Mouse (Mus musculus): ENCODE results near the gene Rdm1. TPM values are rescaled to one million over a fixed set of nuclear protein-coding genes. Genes with fewer than 3 reads are reported as not detected.
"Not testable (repeated sequence)": the region's sequence is repeated elsewhere in the genome, so short reads cannot be mapped to it uniquely, and the experiment has no call there.

Gene Rdm1
- polyA plus RNA-seq, 1 experiment from 2014 or later = 44.8 TPM

- H3K9ac ChIP-seq (ENCODE audit: low read length); H3K9me3 ChIP-seq (ENCODE audit: control insufficient read depth, low read length); H3K4me3 ChIP-seq (ENCODE audit: low read depth, low read length); H3K27ac ChIP-seq (ENCODE audit: low read depth, low read length); H3K4me2 ChIP-seq; H3K4me1 ChIP-seq (ENCODE audit: control insufficient read depth, insufficient read depth, low read length); ATAC-seq (ENCODE audit: low FRiP score); H3K36me3 ChIP-seq (ENCODE audit: control insufficient read depth, insufficient read depth, low read length); DNase-seq (ENCODE audit: low spot score, missing footprints); H3K27me3 ChIP-seq (ENCODE audit: control insufficient read depth, insufficient read depth, low read length): not testable (repeated sequence)
- WGBS = 1% methylated on average over 4 of the region's 4 CpGs
Observed at GRCm38 (mm10) chr11:101645043-101645410, 18.0 kb downstream of the Rdm1 start.

- peak; percentile 77 for ATAC-seq (ENCODE audit: low FRiP score)
- not testable (repeated sequence) for H3K9me3 ChIP-seq (ENCODE audit: control insufficient read depth, low read length); H3K4me1 ChIP-seq (ENCODE audit: control insufficient read depth, insufficient read depth, low read length); H3K27me3 ChIP-seq (ENCODE audit: control insufficient read depth, insufficient read depth, low read length); H3K36me3 ChIP-seq (ENCODE audit: control insufficient read depth, insufficient read depth, low read length)
- WGBS = under 1% methylated on average over 40 of the region's 56 CpGs
- peak overlapping the region; percentile 62 for H3K9ac ChIP-seq (ENCODE audit: low read length)
- peak; percentile 97 for DNase-seq (ENCODE audit: low spot score, missing footprints)
- peak overlapping the region; percentile 82 for H3K27ac ChIP-seq (ENCODE audit: low read depth, low read length)
- H3K4me3 ChIP-seq (ENCODE audit: low read depth, low read length) = peak overlapping the region; percentile 17; the same call in 1 of the 2 replicates
- peak overlapping the region; percentile 36 for H3K4me2 ChIP-seq
Observed at GRCm38 (mm10) chr11:101645411-101646282, 18.7 kb downstream of the Rdm1 start.

GRCm38 (mm10) chr11:101646283-101646794, 19.3 kb downstream of the Rdm1 start:
- Histone ChIP-seq H3K27ac (ENCODE audit: low read depth, low read length) (peak overlapping the region; percentile 82; the same call in 1 of the 2 replicates), H3K4me3 (ENCODE audit: low read depth, low read length) (peak overlapping the region; percentile 17; the same call in 1 of the 2 replicates), H3K9ac (ENCODE audit: low read length) (peak overlapping the region; percentile 62), H3K4me2 (peak overlapping the region; percentile 36)
- not testable (repeated sequence) for H3K27me3 ChIP-seq (ENCODE audit: control insufficient read depth, insufficient read depth, low read length); H3K36me3 ChIP-seq (ENCODE audit: control insufficient read depth, insufficient read depth, low read length); ATAC-seq (ENCODE audit: low FRiP score); H3K4me1 ChIP-seq (ENCODE audit: control insufficient read depth, insufficient read depth, low read length); H3K9me3 ChIP-seq (ENCODE audit: control insufficient read depth, low read length)
- 18% methylated on average over 12 of the region's 16 CpGs for WGBS
- DNase-seq (ENCODE audit: low spot score, missing footprints) = peak; percentile 85

GRCm38 (mm10) chr11:101647093-101647492, 20.1 kb downstream of the Rdm1 start:
- not testable (repeated sequence) for H3K27me3 ChIP-seq (ENCODE audit: control insufficient read depth, insufficient read depth, low read length); H3K9ac ChIP-seq (ENCODE audit: low read length); H3K4me3 ChIP-seq (ENCODE audit: low read depth, low read length); H3K4me2 ChIP-seq; H3K27ac ChIP-seq (ENCODE audit: low read depth, low read length); H3K36me3 ChIP-seq (ENCODE audit: control insufficient read depth, insufficient read depth, low read length); H3K4me1 ChIP-seq (ENCODE audit: control insufficient read depth, insufficient read depth, low read length); ATAC-seq (ENCODE audit: low FRiP score); H3K9me3 ChIP-seq (ENCODE audit: control insufficient read depth, low read length)
- peak; percentile 62 for DNase-seq (ENCODE audit: low spot score, missing footprints)
- WGBS = 90% methylated on average over 10 of the region's 10 CpGs

- H3K9me3 ChIP-seq (ENCODE audit: control insufficient read depth, low read length) = no peaks in the 10 kb centered on the region
Observed at GRCm38 (mm10) chr11:101656356-101656755, 29.4 kb downstream of the Rdm1 start.

GRCm38 (mm10) chr11:101657528-101657885, 30.5 kb downstream of the Rdm1 start:
- WGBS = 1% methylated on average over 3 of the region's 3 CpGs
- ATAC-seq (ENCODE audit: low FRiP score) (peak; percentile 51), DNase-seq (ENCODE audit: low spot score, missing footprints) (no peak)
- no peaks in the 10 kb centered on the region for H3K27me3 ChIP-seq (ENCODE audit: control insufficient read depth, insufficient read depth, low read length)
- H3K27ac ChIP-seq (ENCODE audit: low read depth, low read length) = peak overlapping the region; percentile 95
- no peaks in the 10 kb centered on the region for H3K36me3 ChIP-seq (ENCODE audit: control insufficient read depth, insufficient read depth, low read length)
- H3K4me2 ChIP-seq = peak overlapping the region; percentile 43
- peak overlapping the region; percentile 13; the same call in 1 of the 2 replicates for H3K4me3 ChIP-seq (ENCODE audit: low read depth, low read length)
- 0 out of 2 replicates have a peak, but pooled peaks cover 2% of the 10 kb centered on the region for H3K4me1 ChIP-seq (ENCODE audit: control insufficient read depth, insufficient read depth, low read length)
- no peaks in the 10 kb centered on the region for H3K9me3 ChIP-seq (ENCODE audit: control insufficient read depth, low read length)
- H3K9ac ChIP-seq (ENCODE audit: low read length) = peak overlapping the region; percentile 73

More at GRCm38 (mm10) chr11:101656356-101656755, 29.4 kb downstream of the Rdm1 start:
- 86% methylated on average over 4 of the region's 4 CpGs for WGBS
- Histone ChIP-seq H3K4me2 (no peak overlapping the region), H3K27me3 (ENCODE audit: control insufficient read depth, insufficient read depth, low read length) (no peaks in the 10 kb centered on the region), H3K36me3 (ENCODE audit: control insufficient read depth, insufficient read depth, low read length) (no peaks in the 10 kb centered on the region), H3K4me1 (ENCODE audit: control insufficient read depth, insufficient read depth, low read length) (0 out of 2 replicates have a peak, but pooled peaks cover 2% of the 10 kb centered on the region), H3K4me3 (ENCODE audit: low read depth, low read length) (no peak overlapping the region), H3K27ac (ENCODE audit: low read depth, low read length) (no peak overlapping the region), H3K9ac (ENCODE audit: low read length) (no peak overlapping the region)
- ATAC-seq (ENCODE audit: low FRiP score) (no peak), DNase-seq (ENCODE audit: low spot score, missing footprints) (peak; percentile 65)

GRCm38 (mm10) chr11:101657886-101658750, 31.1 kb downstream of the Rdm1 start:
- H3K9me3 ChIP-seq (ENCODE audit: control insufficient read depth, low read length); H3K27me3 ChIP-seq (ENCODE audit: control insufficient read depth, insufficient read depth, low read length); H3K36me3 ChIP-seq (ENCODE audit: control insufficient read depth, insufficient read depth, low read length); H3K4me1 ChIP-seq (ENCODE audit: control insufficient read depth, insufficient read depth, low read length): not testable (repeated sequence)
- Histone ChIP-seq H3K9ac (ENCODE audit: low read length) (peak overlapping the region; percentile 73), H3K27ac (ENCODE audit: low read depth, low read length) (peak overlapping the region; percentile 95), H3K4me2 (peak overlapping the region; percentile 43), H3K4me3 (ENCODE audit: low read depth, low read length) (peak overlapping the region; percentile 13; the same call in 1 of the 2 replicates)
- DNase-seq (ENCODE audit: low spot score, missing footprints) (peak; percentile 96), ATAC-seq (ENCODE audit: low FRiP score) (peak; percentile 92)
- under 1% methylated on average over 37 of the region's 40 CpGs for WGBS

GRCm38 (mm10) chr11:101658751-101659558, 32.0 kb downstream of the Rdm1 start:
- H3K9ac ChIP-seq (ENCODE audit: low read length) = no peak overlapping the region
- H3K4me2 ChIP-seq = no peak overlapping the region
- H3K4me3 ChIP-seq (ENCODE audit: low read depth, low read length) = no peak overlapping the region
- ATAC-seq (ENCODE audit: low FRiP score) = no peak
- peak; percentile 98 for DNase-seq (ENCODE audit: low spot score, missing footprints)
- H3K9me3 ChIP-seq (ENCODE audit: control insufficient read depth, low read length) = no peaks in the 10 kb centered on the region
- H3K27ac ChIP-seq (ENCODE audit: low read depth, low read length) = no peak overlapping the region
- 0 out of 2 replicates have a peak, but pooled peaks cover 2% of the 10 kb centered on the region for H3K4me1 ChIP-seq (ENCODE audit: control insufficient read depth, insufficient read depth, low read length)
- whole genome bisulfite sequencing = 34% methylated on average over 10 of the region's 10 CpGs
- no peaks in the 10 kb centered on the region for H3K36me3 ChIP-seq (ENCODE audit: control insufficient read depth, insufficient read depth, low read length)
- H3K27me3 ChIP-seq (ENCODE audit: control insufficient read depth, insufficient read depth, low read length) = no peaks in the 10 kb centered on the region
